Mouse (Mus musculus) E14TG2a.4 (cell line): Measurements from ENCODE around the gene Olfr1299.

Experiments
- H3K27me3 ChIP-seq: 2 replicates; pipeline ENCODE4 v1.6.1; 2014; ENCODE audit warnings: low read length, control low read depth; ENCODE audit not compliant: insufficient read depth
- H3K36me3 ChIP-seq: 2 replicates; pipeline ENCODE4 v1.6.1; 2014; ENCODE audit warnings: low read length, control low read depth; ENCODE audit not compliant: insufficient read depth
- H3K4me1 ChIP-seq: replicated peaks from 2 replicates; pipeline ENCODE4 v1.6.1; 2014; ENCODE audit warnings: low read depth, low read length, control low read depth
- H3K4me3 ChIP-seq: replicated peaks from 2 replicates; pipeline ENCODE4 v1.5.1; 2014; ENCODE audit warnings: mild to moderate bottlenecking, low read length
- H3K9me3 ChIP-seq: 2 replicates; pipeline ENCODE4 v1.6.1; 2014; ENCODE audit warnings: low read length, control low read depth
- CTCF ChIP-seq: conservative IDR thresholded peaks from 2 replicates; pipeline ENCODE4 v1.5.1; 2014; ENCODE audit warnings: low read length
- NANOG ChIP-seq: IDR thresholded peaks from 2 replicates; pipeline ENCODE4 v1.6.1; 2014; ENCODE audit warnings: borderline replicate concordance, low read length, mixed read lengths
- POU5F1 ChIP-seq: IDR thresholded peaks from 2 replicates; pipeline ENCODE4 v1.6.1; 2014; ENCODE audit warnings: low read length, borderline replicate concordance

Gene Olfr1299

GRCm38 (mm10) chr2:111661119-111661518, at the start of gene Olfr1299:
Olfr1299 (plus strand) TSS chr2:111661419.
- Histone ChIP-seq H3K4me3 (no peak within 1 kb of the TSS), H3K36me3 (no peaks in the 10 kb centered on the region), H3K4me1 (no peaks in the 10 kb centered on the region), H3K9me3 (no peaks in the 10 kb centered on the region), H3K27me3 (no peaks in the 10 kb centered on the region)
- no peak for TF ChIP-seq POU5F1
- TF ChIP-seq CTCF: no peak
- TF ChIP-seq NANOG: no peak

- Histone ChIP-seq H3K36me3 (no peaks in the 10 kb centered on the region), H3K4me1 (no peaks in the 10 kb centered on the region), H3K9me3 (no peaks in the 10 kb centered on the region), H3K4me3 (no peak within 1 kb of the TSS), H3K27me3 (no peaks in the 10 kb centered on the region)
- TF ChIP-seq POU5F1: no peak
- no peak for TF ChIP-seq NANOG
- TF ChIP-seq CTCF: no peak
Observed at GRCm38 (mm10) chr2:111626397-111626796, 34.8 kb upstream of the Olfr1299 start, which contains the start of gene Olfr1297. Olfr1297 (minus strand) TSS chr2:111626497.

DNA sequence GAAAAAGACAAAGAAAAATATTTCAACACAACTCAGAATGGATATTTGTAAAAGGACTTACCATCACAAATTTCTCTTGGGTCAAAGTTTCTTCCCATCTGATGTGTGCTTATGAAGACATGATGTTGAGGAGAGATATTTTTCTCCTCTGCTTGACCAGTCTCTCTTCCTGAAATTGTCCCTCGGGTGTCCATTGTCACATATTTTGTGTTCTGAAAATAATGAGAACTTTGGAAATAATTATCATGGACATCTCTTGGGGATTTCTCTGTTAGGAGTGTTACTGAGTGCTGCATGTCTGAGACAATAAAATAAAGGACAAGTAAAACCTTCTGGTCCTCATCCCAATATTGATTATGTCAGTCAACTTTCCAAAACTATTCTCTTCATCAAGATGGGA, 12.1 kb upstream of the Olfr1299 start, which contains the start of gene Olfr1298:
TSS of gene Olfr1298 (minus strand) at position 101 of the 400 bp plus-strand sequence.
- Histone ChIP-seq H3K9me3 (no peaks in the 10 kb centered on the region), H3K27me3 (no peaks in the 10 kb centered on the region), H3K4me3 (peak within 1 kb of the TSS; percentile 39; the same call in 1 of the 2 replicates), H3K4me1 (no peaks in the 10 kb centered on the region), H3K36me3 (no peaks in the 10 kb centered on the region)
- TF ChIP-seq NANOG (no peak), POU5F1 (no peak), CTCF (no peak)
